In the genomic region with DNA sequence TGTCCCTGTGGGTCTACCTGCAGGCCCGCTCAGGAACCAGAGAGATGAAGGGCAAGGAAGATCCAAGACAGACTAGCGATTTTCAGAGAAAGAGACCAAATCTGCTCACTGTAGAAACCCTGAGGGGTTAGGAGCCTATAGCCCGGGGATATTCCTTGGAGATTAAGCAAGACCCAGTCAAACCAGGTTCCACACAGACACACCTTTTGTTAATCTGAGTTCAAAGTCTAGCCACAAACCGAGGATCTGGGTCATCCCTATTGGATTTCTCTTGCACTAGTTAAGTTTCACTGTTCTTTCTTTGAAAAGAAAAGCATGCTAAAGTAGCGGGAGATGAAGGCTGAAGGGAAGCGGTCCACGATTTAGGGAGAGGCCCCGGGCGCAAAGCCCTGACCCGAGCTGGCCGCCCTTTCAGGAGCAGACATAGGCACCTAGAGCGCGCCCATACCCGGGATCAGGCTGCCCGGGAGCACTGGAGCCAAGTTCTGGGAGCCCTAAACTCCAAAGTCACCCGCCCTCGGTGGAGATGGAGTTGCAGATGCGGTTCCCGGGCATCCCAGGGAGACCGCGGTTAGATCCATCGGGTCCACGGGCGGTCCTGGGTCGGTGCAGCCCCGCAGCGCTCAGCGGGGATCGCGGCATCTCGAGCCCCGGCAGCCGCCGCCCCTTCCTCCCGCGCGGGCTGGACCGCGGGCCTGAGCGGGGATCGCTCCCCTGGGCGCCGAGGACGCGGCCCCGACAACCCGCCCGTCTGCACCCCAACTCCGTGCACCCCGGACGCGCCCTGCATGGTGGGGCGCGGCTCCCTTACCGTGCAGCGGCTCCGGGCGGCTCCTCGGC, we compare ENCODE assay signal across 8 mouse cellular contexts. TPM values are rescaled to one million over a fixed set of nuclear protein-coding genes. Genes with fewer than 3 reads are reported as not detected.
DNase-seq lines count a peak whose midpoint lies in the region; ATAC-seq and TF ChIP-seq lines count a peak whose summit lies in the region.

No protein-coding gene starts in this region.

- H3K9me3 ChIP-seq in E14TG2a.4 (ENCODE audit: low read length), result no peaks in the 10 kb centered on the region
- H3K9me3 ChIP-seq in embryonic facial prominence, embryonic 12.5 days, result no peaks in the 10 kb centered on the region
- H3K9me3 ChIP-seq in hindbrain, embryonic 12.5 days (replicated peaks), result no peaks in the 10 kb centered on the region
- no peaks in the 10 kb centered on the region for H3K9me3 ChIP-seq in liver, embryonic 15.5 days (replicated peaks)

- peak; percentile 62 for ATAC-seq in embryonic facial prominence, embryonic 12.5 days (ENCODE audit: insufficient number of reproducible peaks, insufficient read depth, low FRiP score, low TSS enrichment)
- peak; percentile 82 for ATAC-seq in hindbrain, embryonic 12.5 days (ENCODE audit: low FRiP score)
- ATAC-seq in liver, embryonic 15.5 days (ENCODE audit: insufficient read depth), result peak; percentile 78

- H3K4me3 ChIP-seq in E14TG2a.4 (replicated peaks; ENCODE audit: low read length), result peak overlapping the region; percentile 93
- H3K4me3 ChIP-seq in embryonic facial prominence, embryonic 12.5 days, result peak overlapping the region; percentile 79
- H3K4me3 ChIP-seq in hindbrain, embryonic 12.5 days, result peak overlapping the region; percentile 65
- peak overlapping the region; percentile 68 for H3K4me3 ChIP-seq in liver, embryonic 15.5 days (replicated peaks)
- peak overlapping the region; percentile 98 for H3K4me3 ChIP-seq in small intestine, adult 2 months (ENCODE audit: low read depth, low read length)

- peaks cover 45% of the 10 kb centered on the region for H3K27me3 ChIP-seq in E14TG2a.4 (ENCODE audit: insufficient read depth, low read length)
- no peaks in the 10 kb centered on the region for H3K27me3 ChIP-seq in embryonic facial prominence, embryonic 12.5 days
- no peaks in the 10 kb centered on the region for H3K27me3 ChIP-seq in hindbrain, embryonic 12.5 days
- peaks cover 30% of the 10 kb centered on the region for H3K27me3 ChIP-seq in liver, embryonic 15.5 days
- H3K27me3 ChIP-seq in small intestine, adult 2 months (ENCODE audit: control insufficient read depth, insufficient read depth, low read length), result peaks cover 4% of the 10 kb centered on the region; the same call in 1 of the 2 replicates

- H3K9ac ChIP-seq in embryonic facial prominence, embryonic 12.5 days, result peak overlapping the region; percentile 96
- peak overlapping the region; percentile 71 for H3K9ac ChIP-seq in hindbrain, embryonic 12.5 days
- H3K9ac ChIP-seq in liver, embryonic 15.5 days, result peak overlapping the region; percentile 69

- peaks cover 30% of the 10 kb centered on the region for H3K4me1 ChIP-seq in E14TG2a.4 (replicated peaks; ENCODE audit: low read depth, low read length)
- peaks cover 22% of the 10 kb centered on the region; the same call in 1 of the 2 replicates for H3K4me1 ChIP-seq in embryonic facial prominence, embryonic 12.5 days
- peaks cover 14% of the 10 kb centered on the region for H3K4me1 ChIP-seq in hindbrain, embryonic 12.5 days
- H3K4me1 ChIP-seq in liver, embryonic 15.5 days (replicated peaks), result peaks cover 44% of the 10 kb centered on the region
- peaks cover 22% of the 10 kb centered on the region for H3K4me1 ChIP-seq in small intestine, adult 2 months (ENCODE audit: control insufficient read depth, insufficient read depth, insufficient read length, low read length)

- H3K27ac ChIP-seq in embryonic facial prominence, embryonic 12.5 days, result peak overlapping the region; percentile 90
- H3K27ac ChIP-seq in hindbrain, embryonic 12.5 days, result peak overlapping the region; percentile 66; the same call in 1 of the 2 replicates
- peak overlapping the region; percentile 53 for H3K27ac ChIP-seq in liver, embryonic 15.5 days (replicated peaks)
- H3K27ac ChIP-seq in small intestine, adult 2 months (ENCODE audit: insufficient read depth, low read depth, low read length), result peak overlapping the region; percentile 96

- peak; percentile 38 for DNase-seq in gastrocnemius, postnatal 14 days
- no peak for DNase-seq in gastrocnemius, adult 18-20 months (ENCODE audit: low spot score)
- no peak for DNase-seq in urinary bladder, postnatal 36 days (ENCODE audit: low spot score in 2 of 2)

- WGBS in embryonic facial prominence, embryonic 12.5 days, result under 1% methylated on average over 57 of the region's 59 CpGs
- 2% methylated on average over 58 of the region's 59 CpGs for WGBS in hindbrain, embryonic 12.5 days
- 4% methylated on average over 59 of the region's 59 CpGs for WGBS in liver, embryonic 15.5 days (ENCODE audit: insufficient replicate concordance)
- WGBS in small intestine, adult 2 months, result 1% methylated on average over 59 of the region's 59 CpGs

- peak overlapping the region; percentile 74 for H3K4me2 ChIP-seq in embryonic facial prominence, embryonic 12.5 days (replicated peaks)
- H3K4me2 ChIP-seq in hindbrain, embryonic 12.5 days (replicated peaks), result peak overlapping the region; percentile 69
- H3K4me2 ChIP-seq in liver, embryonic 15.5 days, result peak overlapping the region; percentile 90

- TF ChIP-seq POLR2A in small intestine, adult 2 months (IDR thresholded peaks at IDR 0.05; ENCODE audit: low read depth, low read length), result no peak

- intact Hi-C loops in gastrocnemius, postnatal 14 days (cut with DNase I; ENCODE audit: low total_unique reads), result no loop called here

- no peak for TF ChIP-seq CTCF in E14TG2a.4 (conservative IDR thresholded peaks at IDR 0.05; ENCODE audit: low read length)
- TF ChIP-seq CTCF in small intestine, adult 2 months (IDR thresholded peaks at IDR 0.05; ENCODE audit: extremely low read depth, insufficient read length, insufficient replicate concordance, low read depth, low read length), result no peak

- no peaks in the 10 kb centered on the region for H3K36me3 ChIP-seq in E14TG2a.4 (ENCODE audit: insufficient read depth, low read length)
- H3K36me3 ChIP-seq in embryonic facial prominence, embryonic 12.5 days, result no peaks in the 10 kb centered on the region
- no peaks in the 10 kb centered on the region for H3K36me3 ChIP-seq in hindbrain, embryonic 12.5 days
- H3K36me3 ChIP-seq in liver, embryonic 15.5 days (replicated peaks), result no peaks in the 10 kb centered on the region
- no peaks in the 10 kb centered on the region for H3K36me3 ChIP-seq in small intestine, adult 2 months (ENCODE audit: control insufficient read depth, insufficient read depth, low read length)

RNA-seq across cellular contexts. Expression of a gene that starts 0.8 kb away (rescaled TPM):
- total RNA-seq in gastrocnemius, postnatal 14 days (2021), result 10 to 100 TPM; 17.4 to 19.8 TPM
- total RNA-seq in gastrocnemius, adult 18-20 months (2021), result 1 to 10 TPM; 6.3 to 7.9 TPM
- polyA plus RNA-seq in embryonic facial prominence, embryonic 12.5 days (2016; fragmentation: Nextera tagmentation; extraction: Ambion mirVana), result 14.1 and 14.5 TPM in 2 replicates
- 7.3 and 8.7 TPM in 2 replicates for polyA plus RNA-seq in hindbrain, embryonic 12.5 days (2016; fragmentation: Nextera tagmentation; extraction: Ambion mirVana)
- polyA plus RNA-seq in liver, embryonic 15.5 days (2015; fragmentation: Nextera tagmentation; extraction: Ambion mirVana), result 3.5 and 3.8 TPM in 2 replicates
- 8.5 and 18.9 TPM in 2 replicates for polyA plus RNA-seq in small intestine, adult 2 months (2012; rRNA removed)

RNA-seq across cellular contexts. Expression of a gene that starts 51.4 kb away (rescaled TPM):
- 10 to 100 TPM; 14.4 to 17.4 TPM for total RNA-seq in gastrocnemius, postnatal 14 days (2021)
- 1 to 10 TPM; 6.0 to 6.1 TPM for total RNA-seq in gastrocnemius, adult 18-20 months (2021)
- polyA plus RNA-seq in embryonic facial prominence, embryonic 12.5 days (2016; fragmentation: Nextera tagmentation; extraction: Ambion mirVana), result 4.0 and 5.4 TPM in 2 replicates
- 0.74 and 2.3 TPM in 2 replicates for polyA plus RNA-seq in hindbrain, embryonic 12.5 days (2016; fragmentation: Nextera tagmentation; extraction: Ambion mirVana)
- 0.30 and 0.53 TPM in 2 replicates for polyA plus RNA-seq in liver, embryonic 15.5 days (2015; fragmentation: Nextera tagmentation; extraction: Ambion mirVana)
- not detected in 2 replicates for polyA plus RNA-seq in small intestine, adult 2 months (2012; rRNA removed)
